Mouse (Mus musculus): ENCODE results near the gene Tshz3. TPM values are rescaled to one million over a fixed set of nuclear protein-coding genes. Genes with fewer than 3 reads are reported as not detected.

Gene Tshz3
- 10.2 and 11.2 TPM in 2 replicates for polyA plus RNA-seq (2015; fragmentation: Nextera tagmentation; extraction: Ambion mirVana)

DNA sequence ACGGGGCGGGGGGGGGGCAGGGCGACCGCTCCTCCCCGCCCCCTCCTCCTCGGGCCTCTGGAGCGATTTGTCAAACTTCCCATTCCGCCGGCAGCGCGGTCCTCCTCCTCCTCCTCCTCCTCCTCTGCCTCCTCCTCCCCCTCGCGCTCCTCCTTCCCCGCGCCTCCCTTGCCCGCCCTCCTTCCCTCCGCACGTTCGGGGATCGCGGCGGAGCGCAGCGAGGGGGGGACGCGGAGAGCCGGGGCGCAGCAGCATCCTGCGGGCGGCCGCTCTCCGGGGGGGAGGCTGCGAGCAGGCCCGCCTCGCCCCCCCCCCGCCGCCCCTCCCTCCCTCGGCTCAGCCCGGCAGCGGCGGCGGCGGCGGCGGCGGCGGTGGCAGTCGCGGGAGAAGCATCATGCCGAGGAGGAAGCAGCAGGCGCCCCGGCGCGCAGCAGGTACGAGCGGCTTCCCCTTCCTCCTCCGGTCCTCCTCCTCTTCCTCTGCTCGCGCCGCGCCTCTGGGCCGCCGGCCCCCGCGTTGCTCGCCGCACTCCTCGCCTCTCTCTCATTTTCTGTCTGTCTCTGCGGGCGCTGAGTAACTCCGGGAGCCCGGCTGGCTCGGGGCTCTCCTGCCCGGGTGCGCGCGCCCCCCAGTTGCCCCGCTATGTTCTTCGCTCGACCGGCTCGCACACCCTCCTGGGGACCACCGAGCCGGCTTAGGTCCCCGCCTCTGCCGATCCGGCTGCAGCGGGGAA, at the start of gene Tshz3:
Tshz3 (plus strand) TSS at position 263 of the 733 bp plus-strand sequence.
- Histone ChIP-seq H3K4me3 (replicated peaks) (peak within 1 kb of the TSS; percentile 80), H3K9ac (peak within 1 kb of the TSS; percentile 86), H3K4me1 (replicated peaks) (peaks cover 24% of the 10 kb centered on the region), H3K27me3 (replicated peaks) (peaks cover 22% of the 10 kb centered on the region), H3K4me2 (replicated peaks) (peak within 1 kb of the TSS; percentile 94), H3K27ac (peak within 1 kb of the TSS; percentile 95), H3K36me3 (no peaks in the 10 kb centered on the region), H3K9me3 (no peaks in the 10 kb centered on the region)
- peak; percentile 71 for ATAC-seq
- under 1% methylated on average over 48 of the region's 88 CpGs for WGBS

DNA sequence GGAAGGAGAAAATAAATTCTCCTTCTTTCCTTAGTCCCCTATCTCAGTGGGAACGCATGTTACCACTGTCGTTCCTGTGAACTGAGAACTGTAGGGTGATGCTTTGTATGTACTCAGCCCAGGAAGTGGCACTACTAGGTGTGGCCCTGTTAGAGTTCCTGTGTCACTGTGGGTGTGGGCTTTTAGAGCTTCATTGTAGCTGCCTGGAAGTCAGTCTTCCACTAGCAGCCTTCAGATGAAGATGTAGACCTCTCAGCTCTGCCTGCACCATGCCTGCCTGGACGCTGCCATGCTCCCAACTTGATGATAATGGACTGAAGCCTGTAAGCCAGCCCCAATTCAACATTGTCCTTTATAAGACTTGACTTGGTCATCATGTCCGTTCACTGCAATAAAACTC, 42.0 kb upstream of the Tshz3 start:
- Histone ChIP-seq H3K27ac (no peak overlapping the region), H3K27me3 (replicated peaks) (no peaks in the 10 kb centered on the region), H3K4me1 (replicated peaks) (no peaks in the 10 kb centered on the region), H3K9me3 (no peaks in the 10 kb centered on the region), H3K9ac (no peak overlapping the region), H3K36me3 (no peaks in the 10 kb centered on the region), H3K4me3 (replicated peaks) (no peak overlapping the region), H3K4me2 (replicated peaks) (no peak overlapping the region)
- no peak for ATAC-seq
- 83% methylated on average over 4 of the region's 4 CpGs for WGBS

DNA sequence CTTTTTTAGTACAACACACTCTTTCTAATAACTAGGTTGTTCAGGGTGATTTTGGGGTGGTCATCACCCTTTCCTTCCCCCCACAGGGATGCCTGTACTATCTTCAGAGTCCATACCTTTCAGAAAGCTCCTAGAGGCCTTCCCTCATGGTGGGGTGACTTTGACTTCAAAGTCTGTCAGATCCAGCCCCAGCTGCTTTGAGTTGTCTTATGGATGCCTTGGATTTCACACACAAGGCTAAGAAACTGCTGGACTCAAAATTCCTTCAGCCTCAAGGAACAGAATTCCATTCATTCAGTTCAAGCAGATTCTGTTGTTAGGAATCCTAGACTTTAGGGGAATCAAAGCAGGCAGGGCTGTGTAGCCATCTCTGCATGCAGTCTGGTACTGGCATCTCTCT, 41.5 kb upstream of the Tshz3 start:
- Histone ChIP-seq H3K4me2 (replicated peaks) (no peak overlapping the region), H3K9me3 (no peaks in the 10 kb centered on the region), H3K9ac (no peak overlapping the region), H3K36me3 (no peaks in the 10 kb centered on the region), H3K27ac (no peak overlapping the region), H3K27me3 (replicated peaks) (no peaks in the 10 kb centered on the region), H3K4me1 (replicated peaks) (no peaks in the 10 kb centered on the region), H3K4me3 (replicated peaks) (no peak overlapping the region)
- ATAC-seq, result no peak

DNA sequence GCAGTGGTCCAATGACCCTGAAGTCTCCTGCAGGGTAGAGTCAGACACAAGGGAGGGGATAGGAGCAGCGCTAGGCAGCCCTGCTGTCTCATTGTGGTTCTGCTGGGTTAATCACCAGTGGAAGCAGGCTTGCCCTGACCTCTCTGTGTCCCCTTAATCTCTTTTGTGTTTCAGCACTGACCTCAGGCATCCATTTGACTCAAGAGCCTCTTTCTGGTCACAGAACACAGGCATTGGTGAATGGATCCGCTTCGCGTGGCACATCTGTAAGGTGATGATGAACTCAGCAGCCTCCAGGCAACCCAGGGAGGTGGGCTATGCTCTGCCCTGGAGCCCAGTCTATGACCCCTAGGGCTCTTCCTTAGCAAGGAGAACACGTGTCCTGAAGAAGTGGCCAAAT, 39.6 kb upstream of the Tshz3 start:
- Histone ChIP-seq H3K4me3 (replicated peaks) (no peak overlapping the region), H3K36me3 (no peaks in the 10 kb centered on the region), H3K27ac (no peak overlapping the region), H3K9ac (no peak overlapping the region), H3K9me3 (no peaks in the 10 kb centered on the region), H3K27me3 (replicated peaks) (no peaks in the 10 kb centered on the region), H3K4me2 (replicated peaks) (no peak overlapping the region), H3K4me1 (replicated peaks) (no peaks in the 10 kb centered on the region)
- no peak for ATAC-seq
- WGBS, result 68% methylated on average over 5 of the region's 5 CpGs

DNA sequence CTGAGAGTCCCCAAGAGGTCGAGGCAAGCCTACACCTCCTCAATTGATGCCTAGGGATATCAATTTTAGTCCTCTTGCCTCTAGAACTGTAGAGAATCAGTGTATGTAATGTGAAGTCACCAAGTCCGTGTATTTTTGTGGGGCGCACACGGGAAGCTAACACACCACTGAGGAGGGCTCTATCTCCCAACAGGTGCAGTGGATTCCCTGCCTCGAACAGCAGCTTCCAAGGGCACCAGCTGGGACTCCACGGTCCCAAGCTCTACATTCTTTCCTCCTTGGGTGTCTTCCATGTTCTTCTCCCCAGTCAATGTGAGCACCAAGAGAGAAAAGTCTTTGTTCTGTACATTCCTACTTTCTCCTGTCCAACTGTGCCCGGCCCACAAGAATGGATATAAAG, 38.7 kb upstream of the Tshz3 start:
- Histone ChIP-seq H3K27ac (no peak overlapping the region), H3K4me3 (replicated peaks) (no peak overlapping the region), H3K4me2 (replicated peaks) (no peak overlapping the region), H3K4me1 (replicated peaks) (no peaks in the 10 kb centered on the region), H3K9ac (no peak overlapping the region), H3K27me3 (replicated peaks) (no peaks in the 10 kb centered on the region), H3K36me3 (no peaks in the 10 kb centered on the region), H3K9me3 (no peaks in the 10 kb centered on the region)
- ATAC-seq, result no peak
- 85% methylated on average over 7 of the region's 7 CpGs for WGBS

DNA sequence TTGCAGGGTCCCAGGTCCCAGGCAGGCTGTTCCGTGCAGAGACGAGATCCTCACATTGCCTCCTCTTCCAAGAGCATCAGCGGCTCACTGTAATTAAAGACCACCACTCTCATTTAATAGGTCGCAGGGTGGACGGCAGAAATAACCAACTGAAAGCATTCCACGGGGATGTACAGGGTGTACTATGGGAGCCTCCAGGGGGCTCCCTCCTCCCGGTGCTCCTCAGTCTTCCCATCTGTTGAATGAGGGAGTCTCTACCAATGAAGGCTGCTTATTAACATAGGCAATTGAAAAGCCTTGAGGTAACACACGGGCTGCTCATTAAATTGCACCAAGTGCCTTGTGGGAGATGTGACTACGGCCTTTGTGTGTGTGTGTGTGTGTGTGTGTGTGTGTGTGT, 37.3 kb upstream of the Tshz3 start:
- Histone ChIP-seq H3K27me3 (replicated peaks) (no peaks in the 10 kb centered on the region), H3K27ac (no peak overlapping the region), H3K9ac (no peak overlapping the region), H3K4me2 (replicated peaks) (no peak overlapping the region), H3K36me3 (no peaks in the 10 kb centered on the region), H3K9me3 (no peaks in the 10 kb centered on the region), H3K4me3 (replicated peaks) (no peak overlapping the region), H3K4me1 (replicated peaks) (no peaks in the 10 kb centered on the region)
- 70% methylated on average over 9 of the region's 9 CpGs for WGBS
- ATAC-seq, result no peak

DNA sequence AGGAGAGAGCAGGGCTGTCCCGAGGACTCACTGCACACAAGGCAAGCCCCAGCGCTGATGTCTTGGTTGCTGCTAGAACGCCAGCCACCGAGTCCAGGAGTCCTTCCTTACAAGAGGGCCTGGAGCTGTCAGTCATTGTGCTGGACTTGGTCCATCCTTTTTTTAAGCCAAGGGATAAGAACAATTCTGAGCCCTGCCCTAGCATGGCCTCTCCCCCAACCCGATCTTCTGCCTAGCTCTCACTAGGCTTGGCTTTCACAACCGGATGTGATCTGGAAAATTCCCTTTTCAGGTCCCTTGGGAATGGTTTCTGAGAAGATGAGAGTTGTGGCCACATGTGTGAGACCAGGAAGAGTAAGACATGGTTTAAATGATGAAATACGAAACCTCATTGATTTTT, 34.5 kb upstream of the Tshz3 start:
- no peaks in the 10 kb centered on the region for H3K4me1 ChIP-seq (replicated peaks)
- H3K9ac ChIP-seq, result no peak overlapping the region
- no peak for ATAC-seq
- no peaks in the 10 kb centered on the region for H3K27me3 ChIP-seq (replicated peaks)
- no peak overlapping the region for H3K4me2 ChIP-seq (replicated peaks)
- no peaks in the 10 kb centered on the region for H3K36me3 ChIP-seq
- H3K4me3 ChIP-seq (replicated peaks), result no peak overlapping the region
- H3K27ac ChIP-seq, result no peak overlapping the region
- WGBS, result 89% methylated on average over 7 of the region's 7 CpGs
- no peaks in the 10 kb centered on the region for H3K9me3 ChIP-seq

DNA sequence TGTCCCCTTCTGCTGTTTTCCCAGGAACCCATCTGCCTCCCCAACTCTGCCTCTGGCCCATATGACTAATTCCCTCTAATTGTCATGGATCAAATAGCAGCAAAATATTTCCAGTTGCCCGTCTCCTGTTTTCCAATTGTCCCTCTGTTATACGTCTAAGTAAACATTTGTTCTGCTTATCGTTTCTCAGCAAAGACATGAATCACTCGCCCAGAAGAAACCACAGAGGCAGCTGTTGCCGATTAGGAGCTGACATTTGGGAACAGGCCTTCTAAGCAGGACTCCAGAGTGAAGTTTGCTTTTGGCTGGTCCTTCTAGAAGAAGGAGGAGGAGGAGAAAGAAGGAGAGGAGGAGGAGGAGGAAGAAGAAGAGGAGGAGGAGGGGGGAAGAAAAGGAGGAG, 30.2 kb upstream of the Tshz3 start:
- Histone ChIP-seq H3K9ac (no peak overlapping the region), H3K36me3 (no peaks in the 10 kb centered on the region), H3K4me2 (replicated peaks) (no peak overlapping the region), H3K27ac (no peak overlapping the region), H3K4me3 (replicated peaks) (no peak overlapping the region), H3K4me1 (replicated peaks) (no peaks in the 10 kb centered on the region), H3K27me3 (replicated peaks) (no peaks in the 10 kb centered on the region), H3K9me3 (no peaks in the 10 kb centered on the region)
- ATAC-seq, result no peak
- WGBS, result 9% methylated on average over 5 of the region's 5 CpGs

DNA sequence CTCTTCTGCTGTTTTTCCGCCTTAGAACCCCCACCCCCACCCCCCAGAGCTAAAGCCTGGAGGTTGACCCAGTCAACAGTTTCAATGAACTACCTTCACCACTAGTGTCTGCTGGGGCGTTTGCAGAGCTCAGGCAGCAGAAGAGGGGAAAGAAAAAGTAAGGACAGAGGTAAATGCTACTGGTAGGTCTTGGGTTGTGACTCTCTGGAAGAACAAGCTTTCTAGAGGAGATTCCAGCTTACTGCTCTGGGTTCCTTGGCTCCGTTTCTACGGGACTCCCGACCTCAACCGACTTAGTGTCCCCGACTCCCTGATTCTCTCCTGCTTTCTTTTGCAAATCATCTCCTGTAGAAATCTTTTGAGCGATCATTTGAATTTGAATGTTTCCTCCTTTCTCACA, 19.9 kb upstream of the Tshz3 start:
- 40% methylated on average over 8 of the region's 8 CpGs for WGBS
- H3K4me2 ChIP-seq (replicated peaks), result no peak overlapping the region
- no peaks in the 10 kb centered on the region for H3K9me3 ChIP-seq
- H3K4me1 ChIP-seq (replicated peaks), result no peaks in the 10 kb centered on the region; the same call in 1 of the 2 replicates
- no peaks in the 10 kb centered on the region for H3K36me3 ChIP-seq
- no peak overlapping the region for H3K9ac ChIP-seq
- no peak for ATAC-seq
- peaks cover 8% of the 10 kb centered on the region; the same call in 1 of the 2 replicates for H3K27me3 ChIP-seq (replicated peaks)
- no peak overlapping the region for H3K4me3 ChIP-seq (replicated peaks)
- H3K27ac ChIP-seq, result no peak overlapping the region

DNA sequence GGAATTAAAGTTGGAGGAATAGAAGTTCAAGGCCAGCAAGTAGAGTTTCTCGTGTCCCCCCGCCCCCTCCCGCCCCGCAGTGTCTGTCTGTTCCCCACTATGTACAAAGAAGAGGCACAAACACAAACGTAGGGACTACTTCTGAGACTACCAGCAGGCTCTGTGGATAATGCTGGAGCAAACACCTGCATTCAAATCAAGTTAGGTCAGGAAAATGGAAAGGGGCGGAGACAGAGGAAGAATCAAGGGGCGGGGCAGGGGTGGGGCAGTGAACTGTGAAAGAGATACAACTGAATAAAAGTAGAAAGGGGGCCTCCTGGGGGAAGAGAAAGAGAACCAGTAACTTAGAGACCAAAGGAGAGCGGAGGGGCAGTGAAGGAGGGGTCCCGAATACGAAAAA, 19.4 kb upstream of the Tshz3 start:
- Histone ChIP-seq H3K36me3 (no peaks in the 10 kb centered on the region), H3K27me3 (replicated peaks) (peaks cover 8% of the 10 kb centered on the region; the same call in 1 of the 2 replicates), H3K4me3 (replicated peaks) (no peak overlapping the region), H3K9ac (no peak overlapping the region), H3K4me1 (replicated peaks) (no peaks in the 10 kb centered on the region; the same call in 1 of the 2 replicates), H3K4me2 (replicated peaks) (no peak overlapping the region), H3K27ac (no peak overlapping the region), H3K9me3 (no peaks in the 10 kb centered on the region)
- no peak for ATAC-seq
- WGBS, result 22% methylated on average over 10 of the region's 10 CpGs

DNA sequence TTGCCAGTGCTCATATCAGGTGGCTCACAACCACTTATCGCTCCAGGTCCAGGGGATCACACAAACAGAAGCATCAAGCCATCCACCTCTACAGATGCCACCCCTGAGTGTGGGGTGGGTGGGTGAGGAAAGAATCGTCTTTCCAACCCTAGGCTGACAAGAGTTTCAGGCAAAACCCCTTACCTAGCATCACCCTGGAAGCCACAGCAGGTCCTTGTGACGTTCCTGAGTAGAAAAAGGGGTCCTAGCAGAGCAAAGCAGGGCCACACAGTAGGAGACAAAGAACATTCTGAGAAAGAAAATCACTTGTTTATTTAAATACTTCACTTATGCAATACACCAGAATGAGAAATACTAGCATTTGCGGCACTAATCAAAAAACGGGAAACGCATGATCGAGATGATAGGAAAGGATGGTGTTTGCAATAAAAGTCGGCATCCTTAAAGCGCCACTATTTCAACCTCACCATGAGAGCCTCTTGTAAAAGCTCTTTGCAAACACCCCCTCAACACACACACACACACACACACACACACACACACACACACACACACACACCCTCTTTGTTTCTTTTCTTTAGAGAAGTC, 18.8 kb upstream of the Tshz3 start:
- ATAC-seq, result no peak
- H3K4me1 ChIP-seq (replicated peaks), result no peaks in the 10 kb centered on the region; the same call in 1 of the 2 replicates
- H3K9ac ChIP-seq, result no peak overlapping the region
- H3K4me3 ChIP-seq (replicated peaks), result no peak overlapping the region
- no peak overlapping the region for H3K27ac ChIP-seq
- H3K36me3 ChIP-seq, result no peaks in the 10 kb centered on the region
- H3K4me2 ChIP-seq (replicated peaks), result no peak overlapping the region
- H3K9me3 ChIP-seq, result no peaks in the 10 kb centered on the region
- peaks cover 8% of the 10 kb centered on the region; the same call in 1 of the 2 replicates for H3K27me3 ChIP-seq (replicated peaks)
- 13% methylated on average over 9 of the region's 9 CpGs for WGBS

DNA sequence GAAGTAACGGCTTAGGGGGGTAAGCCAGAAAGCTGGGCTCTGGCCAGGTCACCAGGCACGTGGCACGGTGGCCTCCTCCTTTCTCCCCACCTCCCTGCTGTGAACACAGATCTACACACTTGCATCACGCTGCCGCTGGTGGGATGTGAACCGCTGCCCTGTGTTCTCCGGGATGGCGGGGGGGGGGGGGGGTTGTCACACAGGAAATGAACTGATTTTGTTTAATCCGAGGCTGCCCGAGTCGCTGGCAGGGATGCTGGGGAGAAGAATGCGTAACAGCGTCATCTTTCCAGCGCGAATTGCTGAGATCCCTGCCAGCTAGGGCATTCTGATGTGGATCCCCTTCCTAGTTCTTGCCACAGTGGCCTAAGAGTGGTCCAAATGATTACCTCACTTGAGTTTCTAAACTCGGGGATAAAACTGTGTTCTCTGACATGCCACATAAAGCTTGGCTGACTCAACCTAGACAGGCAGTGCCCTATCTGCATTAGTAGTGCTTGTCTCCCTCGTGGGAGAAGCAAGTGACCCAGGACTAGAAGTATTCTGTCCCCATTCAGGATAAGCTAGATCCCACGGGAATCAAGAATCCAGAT, 18.0 kb upstream of the Tshz3 start:
- peaks cover 8% of the 10 kb centered on the region; the same call in 1 of the 2 replicates for H3K27me3 ChIP-seq (replicated peaks)
- ATAC-seq, result no peak
- H3K4me2 ChIP-seq (replicated peaks), result peak overlapping the region; percentile 57
- H3K4me1 ChIP-seq (replicated peaks), result no peaks in the 10 kb centered on the region; the same call in 1 of the 2 replicates
- no peak overlapping the region for H3K27ac ChIP-seq
- no peak overlapping the region for H3K9ac ChIP-seq
- H3K9me3 ChIP-seq, result no peaks in the 10 kb centered on the region
- no peaks in the 10 kb centered on the region for H3K36me3 ChIP-seq
- H3K4me3 ChIP-seq (replicated peaks), result peak overlapping the region; percentile 14; the same call in 1 of the 2 replicates
- WGBS, result 1% methylated on average over 18 of the region's 18 CpGs
